Mouse (Mus musculus) stomach, embryonic 16.5 days (tissue): Measurements from ENCODE around the gene Nek9. TPM values are rescaled to one million over a fixed set of nuclear protein-coding genes. Genes with fewer than 3 reads are reported as not detected.
"Not testable (repeated sequence)": the region's sequence is repeated elsewhere in the genome, so short reads cannot be mapped to it uniquely, and the experiment has no call there.

ENCODE experiments used
- ATAC-seq: fragments of 200-750 bp; cut with Nextera tagmentation; 2 replicates; pipeline ENCODE4 v1.8.0; 2017; ENCODE audit warnings: moderate number of reproducible peaks, moderate TSS enrichment; ENCODE audit not compliant: insufficient read depth, low FRiP score
- H3K27ac ChIP-seq: fragments of 300-500 bp; sonication (generic); 2 replicates; pipeline ENCODE4 v1.5.1; 2014; ENCODE audit warnings: low read length
- H3K27me3 ChIP-seq: fragments of 300-500 bp; sonication (generic); 2 replicates; pipeline ENCODE4 v1.6.1; 2014; ENCODE audit warnings: low read length, control low read depth, mixed read lengths; ENCODE audit not compliant: control insufficient read depth, insufficient read depth
- H3K36me3 ChIP-seq: fragments of 300-500 bp; sonication (generic); 2 replicates; pipeline ENCODE4 v1.6.1; 2014; ENCODE audit warnings: low read length; ENCODE audit not compliant: control insufficient read depth, insufficient read depth
- H3K4me1 ChIP-seq: fragments of 300-500 bp; sonication (generic); 2 replicates; pipeline ENCODE4 v1.6.1; 2014; ENCODE audit warnings: low read length, control low read depth, mixed read lengths; ENCODE audit not compliant: control insufficient read depth, insufficient read depth
- H3K4me2 ChIP-seq: fragments of 300-500 bp; sonication (generic); 2 replicates; pipeline ENCODE4 v1.6.1; 2014; ENCODE audit warnings: low read depth, low read length, mixed read lengths
- H3K4me3 ChIP-seq: fragments of 300-500 bp; sonication (generic); replicated peaks from 2 replicates; pipeline ENCODE4 v1.5.1; 2014; ENCODE audit warnings: mild to moderate bottlenecking, low read length
- H3K9ac ChIP-seq: fragments of 300-500 bp; sonication (generic); 2 replicates; pipeline ENCODE4 v1.6.1; 2014; ENCODE audit warnings: low read length
- H3K9me3 ChIP-seq: fragments of 300-500 bp; sonication (generic); replicated peaks from 2 replicates; pipeline ENCODE4 v1.6.1; 2016; ENCODE audit warnings: low read length, control low read depth; ENCODE audit not compliant: control insufficient read depth
- WGBS: fragments of 180-500 bp; shearing (Covaris S2); extraction: QIAGEN DNeasy Blood & Tissue Kit; methylation state at CpG from one replicate; pipeline ENCODE4 v1.1.7; 2014; 5-methylcytosine and 5-hydroxymethylcytosine counted together
- polyA plus RNA-seq: library from polyadenylated mRNA; unstranded; fragments of >200 nt; fragmentation: Nextera tagmentation; extraction: Ambion mirVana; gene quantifications from 2 replicates; pipeline ENCODE4 v1.2.1, GENCODE M21; 2015

Nek9 gene
- polyA plus RNA-seq, 1 experiment from 2014 or later, result 17.1 TPM

GRCm38 (mm10) chr12:85289157-85290000 lies 49.8 kb downstream of the Nek9 start:
- H3K27me3 ChIP-seq, result no peaks in the 10 kb centered on the region
- H3K4me2 ChIP-seq, result peak overlapping the region; percentile 72
- H3K9ac ChIP-seq, result peak overlapping the region; percentile 74
- H3K27ac ChIP-seq, result peak overlapping the region; percentile 83
- H3K4me3 ChIP-seq, result peak overlapping the region; percentile 55
- H3K4me1 ChIP-seq, result peaks cover 11% of the 10 kb centered on the region; the same call in 1 of the 2 replicates
- H3K9me3 ChIP-seq, result peaks cover 6% of the 10 kb centered on the region; the same call in 1 of the 2 replicates
- peak; percentile 65 for ATAC-seq
- H3K36me3 ChIP-seq, result no peaks in the 10 kb centered on the region
- WGBS, result 34% methylated on average over 24 of the region's 24 CpGs

- Histone ChIP-seq H3K4me2 (peak within 1 kb of the TSS; percentile 72), H3K27ac (peak within 1 kb of the TSS; percentile 83), H3K4me1 (peaks cover 11% of the 10 kb centered on the region; the same call in 1 of the 2 replicates), H3K27me3 (no peaks in the 10 kb centered on the region), H3K4me3 (peak within 1 kb of the TSS; percentile 55), H3K36me3 (no peaks in the 10 kb centered on the region), H3K9me3 (no peaks in the 10 kb centered on the region), H3K9ac (peak within 1 kb of the TSS; percentile 74)
- 3% methylated on average over 31 of the region's 31 CpGs for WGBS
- ATAC-seq, result peak; percentile 88
Measured at GRCm38 (mm10) chr12:85288486-85289156, 50.5 kb downstream of the Nek9 start, which contains the start of gene Zc2hc1c. TSS of gene Zc2hc1c (plus strand) at chr12:85288591.

- peak; percentile 51; the same call in 1 of the 2 replicates for ATAC-seq
- Histone ChIP-seq H3K9ac (peak within 1 kb of the TSS; percentile 74), H3K27me3 (no peaks in the 10 kb centered on the region), H3K4me2 (peak within 1 kb of the TSS; percentile 72), H3K36me3 (no peaks in the 10 kb centered on the region), H3K4me3 (peak within 1 kb of the TSS; percentile 55), H3K27ac (peak within 1 kb of the TSS; percentile 83), H3K4me1 (peaks cover 11% of the 10 kb centered on the region; the same call in 1 of the 2 replicates), H3K9me3 (no peaks in the 10 kb centered on the region)
- 8% methylated on average over 21 of the region's 21 CpGs for WGBS
Measured at GRCm38 (mm10) chr12:85287809-85288485, 51.2 kb downstream of the Nek9 start, which contains the start of gene Acyp1. TSS of gene Acyp1 (minus strand) at chr12:85288438.

- Histone ChIP-seq H3K36me3 (no peaks in the 10 kb centered on the region), H3K9me3 (no peaks in the 10 kb centered on the region), H3K4me2 (0 out of 2 replicates have a peak overlapping the region, but pooled peaks have one; percentile 72), H3K4me3 (no peak overlapping the region), H3K27me3 (no peaks in the 10 kb centered on the region), H3K9ac (no peak overlapping the region), H3K4me1 (peaks cover 11% of the 10 kb centered on the region; the same call in 1 of the 2 replicates), H3K27ac (no peak overlapping the region)
- ATAC-seq, result no peak
- WGBS, result 37% methylated on average over 4 of the region's 5 CpGs
Measured at GRCm38 (mm10) chr12:85286941-85287340, 52.2 kb downstream of the Nek9 start.

- H3K4me1 ChIP-seq, result peaks cover 11% of the 10 kb centered on the region; the same call in 1 of the 2 replicates
- no peak overlapping the region for H3K27ac ChIP-seq
- no peak overlapping the region for H3K9ac ChIP-seq
- ATAC-seq, result no peak
- no peaks in the 10 kb centered on the region for H3K36me3 ChIP-seq
- H3K9me3 ChIP-seq, result no peaks in the 10 kb centered on the region
- no peak overlapping the region for H3K4me3 ChIP-seq
- 85% methylated on average over 4 of the region's 4 CpGs for WGBS
- no peak overlapping the region for H3K4me2 ChIP-seq
- H3K27me3 ChIP-seq, result no peaks in the 10 kb centered on the region
Measured at GRCm38 (mm10) chr12:85284996-85285395, 54.2 kb downstream of the Nek9 start.

GRCm38 (mm10) chr12:85284331-85284730 lies 54.8 kb downstream of the Nek9 start:
- Histone ChIP-seq H3K4me2 (no peak overlapping the region), H3K36me3 (no peaks in the 10 kb centered on the region), H3K27me3 (no peaks in the 10 kb centered on the region), H3K27ac (no peak overlapping the region), H3K9me3 (no peaks in the 10 kb centered on the region), H3K9ac (no peak overlapping the region), H3K4me3 (no peak overlapping the region), H3K4me1 (peaks cover 11% of the 10 kb centered on the region)
- no peak for ATAC-seq
- 73% methylated on average over 8 of the region's 8 CpGs for WGBS

- not testable (repeated sequence) for H3K27ac ChIP-seq, H3K4me3 ChIP-seq, H3K9ac ChIP-seq, H3K4me1 ChIP-seq, ATAC-seq, H3K27me3 ChIP-seq, H3K4me2 ChIP-seq, H3K9me3 ChIP-seq, H3K36me3 ChIP-seq
- 74% methylated on average over 1 of the region's 4 CpGs for WGBS
Measured at GRCm38 (mm10) chr12:85281756-85282155, 57.4 kb downstream of the Nek9 start.

- H3K4me3 ChIP-seq, result no peak overlapping the region
- H3K9ac ChIP-seq, result no peak overlapping the region
- ATAC-seq, result peak; percentile 19; the same call in 1 of the 2 replicates
- H3K4me1 ChIP-seq, result peaks cover 4% of the 10 kb centered on the region
- no peaks in the 10 kb centered on the region for H3K27me3 ChIP-seq
- H3K36me3 ChIP-seq, result 0 out of 2 replicates have a peak, but pooled peaks cover 2% of the 10 kb centered on the region
- WGBS, result 51% methylated on average over 12 of the region's 12 CpGs
- peak overlapping the region; percentile 77 for H3K4me2 ChIP-seq
- H3K9me3 ChIP-seq, result no peaks in the 10 kb centered on the region
- no peak overlapping the region for H3K27ac ChIP-seq
Measured at GRCm38 (mm10) chr12:85280845-85281651, 58.1 kb downstream of the Nek9 start.
